Comparison of ENCODE assay signal across 17 mouse cellular contexts in the genomic region with DNA sequence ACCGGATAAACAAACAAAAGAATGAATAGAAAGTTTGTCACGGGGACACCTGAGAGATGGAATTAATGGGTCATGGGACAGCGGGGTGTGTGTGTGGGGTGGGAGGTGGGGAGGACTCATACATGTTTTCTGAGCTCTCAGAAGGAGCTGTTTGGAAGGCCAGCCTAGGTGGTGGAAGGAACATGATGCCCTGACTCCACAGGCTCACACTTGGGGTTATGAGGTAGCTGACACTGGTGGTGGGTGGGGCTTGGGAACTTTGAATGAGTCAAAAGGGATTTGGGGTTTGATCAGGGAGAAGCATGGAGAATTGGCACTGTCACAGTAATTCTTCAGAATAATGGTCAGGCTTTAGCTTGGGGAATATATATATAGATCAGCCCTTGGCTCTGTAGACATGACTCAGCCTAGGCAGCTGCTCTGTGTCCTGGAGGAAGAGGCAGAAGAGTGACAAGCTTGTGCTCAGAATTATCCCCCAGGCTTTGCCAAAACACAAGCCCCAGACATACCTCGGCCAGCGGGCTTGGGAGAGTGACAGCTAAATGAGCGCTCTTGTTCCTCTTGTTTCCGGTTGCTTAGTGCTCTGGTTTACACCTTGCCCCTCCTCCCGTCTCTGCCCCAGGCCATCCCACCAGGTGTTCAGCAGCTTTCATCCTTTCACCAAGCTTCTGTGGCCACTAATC.
DNase-seq lines count a peak whose midpoint lies in the region; ATAC-seq and TF ChIP-seq lines count a peak whose summit lies in the region.
"Had no signal": no experiment of that assay in that cellular context is flagged by ENCODE, and none has a peak within 500 bp of the region (broad histone marks: within the 10 kb centered on the region; RNA-seq: fewer than 3 reads in every experiment).

No protein-coding gene starts in this region.

- TF ChIP-seq CTCF in hindbrain, postnatal 0 days (IDR thresholded peaks at IDR 0.05; ENCODE audit: low read depth) = no peak
- no peak for TF ChIP-seq CTCF in C2C12 (IDR thresholded peaks at IDR 0.05; ENCODE audit: control insufficient read depth, insufficient read depth, insufficient read length)

- H3K27ac ChIP-seq in hindbrain, embryonic 11.5 days (ENCODE audit: low read depth, low read length) = no peak overlapping the region
- H3K27ac ChIP-seq in hindbrain, postnatal 0 days = no peak overlapping the region
- no peak overlapping the region for H3K27ac ChIP-seq in limb, embryonic 11.5 days (replicated peaks; ENCODE audit: low read depth, low read length)
- H3K27ac ChIP-seq: left cerebral cortex, adult 2 months; macrophage had no signal

- 36% methylated on average over 8 of the region's 8 CpGs for WGBS in hindbrain, embryonic 11.5 days
- WGBS in hindbrain, postnatal 0 days = 30% methylated on average over 8 of the region's 8 CpGs
- 35% methylated on average over 8 of the region's 8 CpGs for WGBS in limb, embryonic 11.5 days

- DNase-seq in hindbrain, embryonic 11.5 days (ENCODE audit: low spot score) = peak; percentile 16
- no peak for DNase-seq in hindbrain, postnatal 0 days (ENCODE audit: low spot score)
- DNase-seq in embryo, embryonic 10.5 days (ENCODE audit: low spot score) = peak; percentile 39
- peak; percentile 44 for DNase-seq in limb, embryonic 11.5 days (ENCODE audit: low spot score)
- no peak for DNase-seq in layer of hippocampus, postnatal 14 days (ENCODE audit: low spot score in 2 of 2)
- no peak for DNase-seq in cerebellum, postnatal 36 days
- DNase-seq: cerebellum, adult 8-10 months; gastrocnemius, postnatal 14 days; kidney, adult 11 months; kidney, postnatal 4 days; lung, adult 2 months; thymus, postnatal 25 days had no signal

- no peaks in the 10 kb centered on the region for H3K79me2 ChIP-seq in C2C12 (ENCODE audit: control insufficient read depth, insufficient read depth)

- H3K4me3 ChIP-seq in hindbrain, embryonic 11.5 days (ENCODE audit: low read depth, low read length) = no peak overlapping the region
- no peak overlapping the region for H3K4me3 ChIP-seq in hindbrain, postnatal 0 days (ENCODE audit: low read length)
- no peak overlapping the region for H3K4me3 ChIP-seq in C2C12 (ENCODE audit: insufficient read depth, poor library complexity, severe bottlenecking)
- H3K4me3 ChIP-seq in limb, embryonic 11.5 days (ENCODE audit: low read depth, low read length) = no peak overlapping the region
- H3K4me3 ChIP-seq: heart, embryonic 12.5 days; left cerebral cortex, adult 2 months had no signal

- H3K79me3 ChIP-seq in C2C12 (ENCODE audit: low read depth) = no peaks in the 10 kb centered on the region

- H3K36me3 ChIP-seq in hindbrain, embryonic 11.5 days (ENCODE audit: control insufficient read depth, insufficient read depth, low read length) = no peaks in the 10 kb centered on the region
- no peaks in the 10 kb centered on the region for H3K36me3 ChIP-seq in hindbrain, postnatal 0 days (ENCODE audit: insufficient read depth, low read length)
- H3K36me3 ChIP-seq in C2C12 (ENCODE audit: control insufficient read depth, insufficient read depth) = no peaks in the 10 kb centered on the region
- H3K36me3 ChIP-seq in limb, embryonic 11.5 days (ENCODE audit: control insufficient read depth, insufficient read depth, low read length) = no peaks in the 10 kb centered on the region
- H3K36me3 ChIP-seq: heart, embryonic 12.5 days had no signal

- no peaks in the 10 kb centered on the region for H3K27me3 ChIP-seq in hindbrain, embryonic 11.5 days (ENCODE audit: control insufficient read depth, insufficient read depth, low read length)
- H3K27me3 ChIP-seq in hindbrain, postnatal 0 days (ENCODE audit: insufficient read depth, low read length) = no peaks in the 10 kb centered on the region
- no peaks in the 10 kb centered on the region for H3K27me3 ChIP-seq in C2C12 (ENCODE audit: control insufficient read depth, insufficient read depth, insufficient read length)
- H3K27me3 ChIP-seq in limb, embryonic 11.5 days (ENCODE audit: control insufficient read depth, insufficient read depth, low read length) = no peaks in the 10 kb centered on the region
- H3K27me3 ChIP-seq: heart, embryonic 12.5 days had no signal

- no peak overlapping the region for H3K9ac ChIP-seq in hindbrain, embryonic 11.5 days (ENCODE audit: low read depth, low read length)
- H3K9ac ChIP-seq in hindbrain, postnatal 0 days (replicated peaks; ENCODE audit: low read length) = no peak overlapping the region
- H3K9ac ChIP-seq in limb, embryonic 11.5 days (ENCODE audit: low read length) = no peak overlapping the region
- H3K9ac ChIP-seq: heart, embryonic 12.5 days had no signal

- ATAC-seq in hindbrain, embryonic 11.5 days (ENCODE audit: low FRiP score) = peak; percentile 22; the same call in 1 of the 2 replicates
- no peak for ATAC-seq in hindbrain, postnatal 0 days
- no peak for ATAC-seq in limb, embryonic 11.5 days (ENCODE audit: insufficient number of reproducible peaks, low FRiP score, low TSS enrichment, low read depth)
- ATAC-seq: forebrain, embryonic 14.5 days had no signal

- peaks cover 2% of the 10 kb centered on the region; the same call in 1 of the 2 replicates for H3K4me1 ChIP-seq in hindbrain, embryonic 11.5 days (replicated peaks; ENCODE audit: control insufficient read depth, insufficient read depth, low read length)
- no peaks in the 10 kb centered on the region for H3K4me1 ChIP-seq in hindbrain, postnatal 0 days (ENCODE audit: insufficient read depth, low read length)
- H3K4me1 ChIP-seq in limb, embryonic 11.5 days (ENCODE audit: control insufficient read depth, insufficient read depth, low read length) = peaks cover 6% of the 10 kb centered on the region

- no peaks in the 10 kb centered on the region for H3K9me3 ChIP-seq in hindbrain, embryonic 11.5 days (ENCODE audit: control insufficient read depth, low read length)
- H3K9me3 ChIP-seq in hindbrain, postnatal 0 days (ENCODE audit: low read length) = no peaks in the 10 kb centered on the region
- no peaks in the 10 kb centered on the region for H3K9me3 ChIP-seq in limb, embryonic 11.5 days (ENCODE audit: control insufficient read depth, low read length)
- H3K9me3 ChIP-seq: heart, embryonic 12.5 days had no signal

- H3ac ChIP-seq in C2C12 (ENCODE audit: control insufficient read depth, insufficient read length, low read depth) = no peak overlapping the region

- H3K4me2 ChIP-seq in hindbrain, embryonic 11.5 days (replicated peaks; ENCODE audit: low read depth, low read length) = no peak overlapping the region
- no peak overlapping the region for H3K4me2 ChIP-seq in hindbrain, postnatal 0 days (ENCODE audit: low read depth, low read length)
- no peak overlapping the region for H3K4me2 ChIP-seq in limb, embryonic 11.5 days (ENCODE audit: low read depth, severe bottlenecking)
- H3K4me2 ChIP-seq: heart, embryonic 12.5 days had no signal

TF ChIP-seq in C2C12, 6 proteins besides CTCF, POLR2A, EP300 and RAD21:
- TF ChIP-seq MAX (IDR thresholded peaks at IDR 0.05) (no peak), MYOD1 (IDR thresholded peaks at IDR 0.05; ENCODE audit: control insufficient read depth, insufficient read length, low read depth) (peak; percentile 61)

Comparison
In these comparisons a context has a peak if more than half of its experiments do, and no peak if none do; other contexts are left out.
1. DNase-seq: peak in hindbrain, embryonic 11.5 days (single experiment), embryo, embryonic 10.5 days (single experiment) and limb, embryonic 11.5 days (single experiment); none in hindbrain, postnatal 0 days (single experiment), layer of hippocampus, postnatal 14 days (0 of 2) and cerebellum, postnatal 36 days (0 of 2).